In genomic region chr14:56567476-56567875, GRCm38 (mm10) we compare ENCODE assay signal across 26 mouse cellular contexts. TPM values are rescaled to one million over a fixed set of nuclear protein-coding genes. Genes with fewer than 3 reads are reported as not detected.
A peak's percentile ranks its signal among the peaks of the same experiment; 100 is the strongest.
DNase-seq lines count a peak whose midpoint lies in the region; ATAC-seq lines count a peak whose summit lies in the region.
"Had no signal": no experiment of that assay in that cellular context is flagged by ENCODE, and none has a peak within 500 bp of the region (broad histone marks: within the 10 kb centered on the region; RNA-seq: fewer than 3 reads in every experiment).

No protein-coding gene starts in this region.

- no peak overlapping the region for H3K4me2 ChIP-seq in kidney, embryonic 15.5 days
- H3K4me2 ChIP-seq: embryonic facial prominence, embryonic 15.5 days; hindbrain, embryonic 15.5 days; liver, embryonic 13.5 days; midbrain, embryonic 15.5 days; neural tube, embryonic 15.5 days had no signal

- H3K4me1 ChIP-seq in kidney, embryonic 15.5 days, result peaks cover 14% of the 10 kb centered on the region
- peaks cover 55% of the 10 kb centered on the region for H3K4me1 ChIP-seq in megakaryocyte, embryonic 14.5 days

- no peak overlapping the region for H3K9ac ChIP-seq in kidney, embryonic 15.5 days
- H3K9ac ChIP-seq: embryonic facial prominence, embryonic 15.5 days; hindbrain, embryonic 15.5 days; liver, embryonic 13.5 days; midbrain, embryonic 15.5 days; neural tube, embryonic 15.5 days had no signal

- no peak for DNase-seq in kidney, postnatal 25 days
- DNase-seq in CD4-positive helper T cell, adult 2 months (ENCODE audit: low read depth, low spot score), result peak; percentile 53
- peak; percentile 52 for DNase-seq in induced T-regulatory cell, adult 2 months (ENCODE audit: low read depth)
- no peak for DNase-seq in adrenal gland, adult 2 months
- DNase-seq: adrenal gland, postnatal 25 days; cerebellum, adult 18-20 months; cerebellum, postnatal 25 days; gastrocnemius, postnatal 25 days; heart, postnatal 4 days; layer of hippocampus, adult 9-11 months; liver, embryonic 13.5 days; lung, postnatal 14 days had no signal

- 36% methylated on average over 7 of the region's 7 CpGs for WGBS in kidney, embryonic 15.5 days

- peaks cover 17% of the 10 kb centered on the region for H3K36me3 ChIP-seq in kidney, embryonic 15.5 days
- peaks cover 38% of the 10 kb centered on the region for H3K36me3 ChIP-seq in megakaryocyte, embryonic 14.5 days (replicated peaks; ENCODE audit: low read length)

- no peak for ATAC-seq in kidney, embryonic 15.5 days (replicated peaks; ENCODE audit: low FRiP score)
- no peak for ATAC-seq in megakaryocyte, adult 5-6 weeks (ENCODE audit: poor library complexity, severe bottlenecking)
- ATAC-seq: forebrain, embryonic 16.5 days; intestine, embryonic 16.5 days; midbrain, embryonic 15.5 days had no signal

- H3K27me3 ChIP-seq in kidney, embryonic 15.5 days, result no peaks in the 10 kb centered on the region
- H3K27me3 ChIP-seq in megakaryocyte, embryonic 14.5 days (replicated peaks), result no peaks in the 10 kb centered on the region
- H3K27me3 ChIP-seq: CH12.LX; embryonic facial prominence, embryonic 15.5 days; hindbrain, embryonic 15.5 days; liver, embryonic 13.5 days; midbrain, embryonic 15.5 days; neural tube, embryonic 15.5 days had no signal

- H3K4me3 ChIP-seq in kidney, embryonic 15.5 days (replicated peaks), result no peak overlapping the region
- H3K4me3 ChIP-seq in megakaryocyte, embryonic 14.5 days (replicated peaks), result peak overlapping the region; percentile 23
- H3K4me3 ChIP-seq: embryonic facial prominence, embryonic 15.5 days; heart, embryonic 10.5 days; hindbrain, embryonic 15.5 days; left cerebral cortex, adult 2 months; limb, embryonic 10.5 days; liver, embryonic 13.5 days; midbrain, embryonic 15.5 days; myocyte; neural tube, embryonic 15.5 days had no signal

- peak overlapping the region; percentile 37; the same call in 1 of the 2 replicates for H3K27ac ChIP-seq in kidney, embryonic 15.5 days
- H3K27ac ChIP-seq: embryonic facial prominence, embryonic 15.5 days; heart, embryonic 10.5 days; hindbrain, embryonic 15.5 days; left cerebral cortex, adult 2 months; limb, embryonic 10.5 days; liver, embryonic 13.5 days; midbrain, embryonic 15.5 days; neural tube, embryonic 15.5 days had no signal

- H3K9me3 ChIP-seq in kidney, embryonic 15.5 days (replicated peaks), result no peaks in the 10 kb centered on the region
- peaks cover 8% of the 10 kb centered on the region for H3K9me3 ChIP-seq in megakaryocyte, embryonic 14.5 days
- H3K9me3 ChIP-seq: embryonic facial prominence, embryonic 15.5 days; heart, embryonic 10.5 days; hindbrain, embryonic 15.5 days; limb, embryonic 10.5 days; liver, embryonic 13.5 days; midbrain, embryonic 15.5 days; neural tube, embryonic 15.5 days had no signal

RNA-seq across cellular contexts. Expression of gene Cenpj, which starts 7.7 kb away (rescaled TPM):
- polyA plus RNA-seq in kidney, embryonic 15.5 days (2015; fragmentation: Nextera tagmentation; extraction: Ambion mirVana), result 11.4 and 11.6 TPM in 2 replicates
- polyA plus RNA-seq in megakaryocyte, embryonic 14.5 days (2012; ENCODE audit: insufficient read depth, low replicate concordance), result 1.4 TPM in 1 of 2 replicates, not detected in the other
- total RNA-seq in megakaryocyte, adult 5-6 weeks (2015), result 18.6 and 23.3 TPM in 2 replicates
- 15.8 and 24.6 TPM in 2 replicates for total RNA-seq in megakaryocyte, adult 5-6 weeks (2017)
- total RNA-seq in adrenal gland, adult 2 months (2021), result 1 to 10 TPM; 8.0 to 9.3 TPM
- polyA plus RNA-seq in adrenal gland, adult 2 months (2012; rRNA removed), result 3.1 and 3.3 TPM in 2 replicates

RNA-seq across cellular contexts. Expression of gene Parp4, which starts 7.9 kb away (rescaled TPM):
- 5.1 and 8.0 TPM in 2 replicates for polyA plus RNA-seq in kidney, embryonic 15.5 days (2015; fragmentation: Nextera tagmentation; extraction: Ambion mirVana)
- polyA plus RNA-seq in megakaryocyte, embryonic 14.5 days (2012; ENCODE audit: insufficient read depth, low replicate concordance), result 1.8 and 2.4 TPM in 2 replicates
- total RNA-seq in megakaryocyte, adult 5-6 weeks (2015), result 63.0 and 71.7 TPM in 2 replicates
- 11.2 and 14.9 TPM in 2 replicates for total RNA-seq in megakaryocyte, adult 5-6 weeks (2017)
- 10 to 100 TPM; 32.7 to 34.7 TPM for total RNA-seq in adrenal gland, adult 2 months (2021)
- 2.6 and 4.4 TPM in 2 replicates for polyA plus RNA-seq in adrenal gland, adult 2 months (2012; rRNA removed)

Comparison
In these comparisons a context has a peak if more than half of its experiments do, and no peak if none do; other contexts are left out.
1. DNase-seq: peak in CD4-positive helper T cell, adult 2 months (single experiment) and induced T-regulatory cell, adult 2 months (single experiment); none in kidney, postnatal 25 days (0 of 2) and adrenal gland, adult 2 months (single experiment).